Mouse (Mus musculus) gastrocnemius, postnatal 4 days (tissue): ENCODE data around the gene Diras1. TPM values are rescaled to one million over a fixed set of nuclear protein-coding genes. Genes with fewer than 3 reads are reported as not detected.
"Not testable (repeated sequence)": the region's sequence is repeated elsewhere in the genome, so short reads cannot be mapped to it uniquely, and the experiment has no call there.

Experiments used
- DNase-seq, 2 experiments: peaks; one replicate each; pipeline ENCODE4 v3.0.0; 2021 to 2022; ENCODE audit warnings: low spot score in 2 of 2, mixed read lengths in 2 of 2
- total RNA-seq, 2 experiments: library from RNA; stranded (reverse); gene quantifications; 2 replicates each; pipeline ENCODE4 v1.2.3; 2021

Gene Diras1
- total RNA-seq, 2 experiments from 2014 or later = 0.10 TPM; not detected in 1

- peak; percentile 59 to 76 for DNase-seq
These were observed 25.9 kb downstream of the Diras1 start for GRCm38 (mm10) chr10:80999362-81000196.

GRCm38 (mm10) chr10:80998778-80999177 is 26.7 kb downstream of the Diras1 start:
- DNase-seq = no peak

DNA sequence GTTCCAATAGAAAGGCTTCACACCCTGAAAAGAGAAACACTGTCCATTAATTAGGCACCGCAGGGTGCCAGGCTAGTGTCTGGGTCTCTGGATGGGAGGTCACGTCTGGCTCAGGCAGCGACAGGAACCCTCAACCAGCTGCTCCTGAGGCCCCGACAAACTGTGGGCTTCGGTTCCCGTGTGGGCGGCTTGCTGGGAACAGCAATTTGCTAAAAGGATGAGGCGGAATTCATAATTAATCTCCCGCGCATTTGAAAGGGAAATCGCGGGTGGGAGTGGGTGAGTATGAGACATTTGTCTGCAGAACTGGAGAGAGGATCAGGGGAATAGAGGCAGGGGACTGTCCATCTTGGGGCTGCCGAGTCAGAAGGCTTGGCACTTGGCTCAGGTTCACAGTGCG is 27.4 kb downstream of the Diras1 start:
- no peak for DNase-seq

GRCm38 (mm10) chr10:80997332-80997731 is 28.1 kb downstream of the Diras1 start:
- no peak for DNase-seq

- DNase-seq = no peak
These were observed 29.0 kb downstream of the Diras1 start for GRCm38 (mm10) chr10:80996501-80996900.

DNA sequence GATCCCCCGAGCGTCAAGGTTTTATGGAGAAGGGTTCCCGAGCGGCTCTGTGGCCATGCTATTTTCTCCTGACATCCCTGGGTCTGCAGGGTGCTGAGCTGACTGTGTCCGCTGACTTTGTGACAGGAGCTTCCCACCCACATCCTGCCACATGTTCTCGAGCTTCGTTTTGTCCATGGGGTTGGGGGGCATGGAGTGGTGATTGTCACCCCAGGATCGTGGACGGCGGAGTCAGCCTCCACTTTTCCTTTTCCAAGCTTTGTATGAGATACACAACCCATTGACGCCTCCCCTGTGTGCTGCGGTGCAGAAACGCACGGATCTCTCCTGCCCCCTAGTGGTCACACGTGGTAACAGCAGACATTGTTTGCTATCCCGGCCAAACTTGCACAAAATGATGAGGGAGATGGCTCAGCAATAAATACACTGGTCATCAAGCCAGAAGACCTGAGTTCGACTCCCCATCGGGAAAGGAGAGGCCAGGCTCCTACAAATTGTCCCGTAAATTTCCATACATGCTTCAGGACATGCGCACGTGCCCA is 30.3 kb downstream of the Diras1 start:
- DNase-seq = peak; percentile 81 to 83

DNA sequence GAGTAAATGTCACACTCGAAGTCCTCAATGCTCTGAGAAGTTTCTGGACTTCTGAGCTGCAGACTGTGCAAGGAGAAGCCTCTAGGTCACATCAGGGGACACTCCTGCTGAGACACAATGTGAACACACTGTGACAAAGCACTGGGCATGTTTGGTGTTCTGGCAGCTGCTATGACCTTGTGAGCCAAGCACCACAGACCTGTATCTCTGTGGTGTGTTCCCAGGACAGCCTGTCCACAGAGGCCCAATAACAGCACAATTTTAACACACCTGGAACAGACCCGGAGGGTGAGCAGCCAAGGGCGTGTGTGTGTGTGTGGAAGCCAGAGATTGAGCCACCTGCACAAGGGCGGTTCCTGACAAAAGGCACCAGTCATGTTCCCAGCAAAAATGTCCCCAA is 30.8 kb downstream of the Diras1 start:
- no peak for DNase-seq

GRCm38 (mm10) chr10:80993276-80993675 is 32.2 kb downstream of the Diras1 start:
- DNase-seq = no peak

DNA sequence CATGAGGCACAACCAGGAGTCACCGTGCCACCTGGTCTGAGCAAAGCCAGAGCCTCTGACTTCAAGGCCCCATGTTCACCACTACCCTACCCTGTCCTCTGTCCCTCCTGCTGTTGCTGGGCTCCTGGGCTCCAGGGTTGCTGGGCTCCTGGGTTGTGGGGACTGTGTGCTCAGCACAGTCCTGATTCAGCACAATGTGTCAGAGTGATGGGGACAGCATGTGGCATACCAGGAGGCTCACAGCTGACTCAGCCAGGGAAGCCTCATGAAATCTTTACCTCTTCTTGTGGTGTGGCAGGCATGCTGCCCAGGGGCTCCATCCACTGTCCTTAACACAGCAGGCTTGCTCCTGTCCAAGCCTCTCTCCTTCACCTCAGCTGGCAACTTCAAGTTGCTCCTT is 33.5 kb downstream of the Diras1 start:
- DNase-seq = no peak

GRCm38 (mm10) chr10:80991007-80991406 is 34.5 kb downstream of the Diras1 start:
- DNase-seq = no peak

DNA sequence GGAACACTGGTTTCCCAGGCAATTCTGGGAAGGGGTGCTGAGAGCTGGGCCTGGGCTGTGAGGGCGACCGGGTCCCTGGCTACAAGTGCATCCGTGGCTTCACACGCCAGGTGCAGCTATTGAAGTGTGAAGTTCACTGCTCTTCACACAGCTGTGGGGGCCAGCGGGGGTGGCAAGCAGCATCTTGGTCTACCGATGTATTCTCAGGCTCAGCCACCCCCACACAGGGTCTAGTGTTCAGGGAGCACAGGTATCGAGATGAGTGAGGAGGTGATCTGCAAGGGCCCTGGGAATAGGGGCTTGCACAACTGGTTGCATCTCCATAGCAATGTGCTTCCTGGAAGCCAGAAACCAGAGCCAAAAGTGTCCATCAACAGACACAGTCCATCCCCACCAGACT is 35.1 kb downstream of the Diras1 start:
- no peak for DNase-seq

- DNase-seq = not testable (repeated sequence)
These were observed 35.6 kb downstream of the Diras1 start for GRCm38 (mm10) chr10:80989854-80990253.

GRCm38 (mm10) chr10:80989446-80989845 is 36.0 kb downstream of the Diras1 start:
- no peak for DNase-seq

- DNase-seq = peak; percentile 82 to 90
These were observed 37.6 kb downstream of the Diras1 start for GRCm38 (mm10) chr10:80987709-80988441.

DNA sequence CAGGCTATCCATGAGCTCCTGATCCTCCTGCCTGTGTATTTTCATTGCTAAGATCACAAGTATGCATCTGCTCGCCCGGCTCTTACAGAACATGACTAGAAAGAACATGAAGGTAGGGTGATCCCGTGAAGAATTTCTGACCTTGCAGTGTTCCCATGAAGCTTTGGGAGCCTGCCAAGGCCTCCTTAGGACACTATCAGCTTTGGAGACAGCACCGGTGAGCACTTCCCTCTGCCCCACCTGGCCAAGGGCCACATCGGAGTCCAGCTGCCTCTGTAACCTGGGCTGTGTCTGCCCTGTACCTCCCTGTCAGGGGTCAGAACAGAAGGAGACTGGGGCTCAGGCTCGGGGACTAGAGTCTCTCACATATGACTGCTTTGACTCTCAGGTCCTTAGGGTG is 38.7 kb downstream of the Diras1 start:
- DNase-seq = no peak

DNA sequence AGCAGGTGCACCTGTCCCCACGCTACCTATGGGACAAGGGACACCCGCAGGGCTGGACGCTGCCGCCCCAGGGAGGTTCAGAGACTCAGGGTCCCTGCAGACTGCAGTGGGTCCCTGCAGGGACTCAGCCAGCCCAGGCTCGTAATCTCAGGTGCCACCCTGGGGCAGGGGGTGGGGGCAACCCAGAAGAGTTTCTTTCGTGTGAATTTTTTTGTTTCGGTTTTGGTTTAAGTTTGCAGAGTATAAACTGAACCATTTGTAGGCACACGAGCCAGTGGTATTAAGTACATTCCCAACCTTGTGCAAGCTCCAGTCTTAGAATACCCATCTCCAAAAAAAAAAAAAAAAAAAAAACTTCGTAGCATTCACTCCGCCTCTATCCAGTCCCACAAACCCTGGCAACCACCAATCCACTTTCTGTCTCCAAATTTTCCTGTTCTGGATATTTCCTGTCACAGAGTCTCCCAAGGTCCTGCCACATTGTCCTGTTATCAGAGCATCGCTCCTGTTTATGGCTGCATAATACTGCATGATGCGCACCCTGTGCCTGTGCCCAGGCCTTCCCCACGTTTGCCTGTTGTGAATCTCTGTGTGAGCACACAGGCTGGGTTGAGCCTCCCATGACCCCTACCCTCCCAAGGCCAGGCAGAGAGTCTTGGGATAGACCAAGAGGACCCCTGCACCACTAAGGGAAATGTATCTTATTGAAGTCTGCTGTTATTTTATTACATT is 39.3 kb downstream of the Diras1 start:
- no peak for DNase-seq

DNA sequence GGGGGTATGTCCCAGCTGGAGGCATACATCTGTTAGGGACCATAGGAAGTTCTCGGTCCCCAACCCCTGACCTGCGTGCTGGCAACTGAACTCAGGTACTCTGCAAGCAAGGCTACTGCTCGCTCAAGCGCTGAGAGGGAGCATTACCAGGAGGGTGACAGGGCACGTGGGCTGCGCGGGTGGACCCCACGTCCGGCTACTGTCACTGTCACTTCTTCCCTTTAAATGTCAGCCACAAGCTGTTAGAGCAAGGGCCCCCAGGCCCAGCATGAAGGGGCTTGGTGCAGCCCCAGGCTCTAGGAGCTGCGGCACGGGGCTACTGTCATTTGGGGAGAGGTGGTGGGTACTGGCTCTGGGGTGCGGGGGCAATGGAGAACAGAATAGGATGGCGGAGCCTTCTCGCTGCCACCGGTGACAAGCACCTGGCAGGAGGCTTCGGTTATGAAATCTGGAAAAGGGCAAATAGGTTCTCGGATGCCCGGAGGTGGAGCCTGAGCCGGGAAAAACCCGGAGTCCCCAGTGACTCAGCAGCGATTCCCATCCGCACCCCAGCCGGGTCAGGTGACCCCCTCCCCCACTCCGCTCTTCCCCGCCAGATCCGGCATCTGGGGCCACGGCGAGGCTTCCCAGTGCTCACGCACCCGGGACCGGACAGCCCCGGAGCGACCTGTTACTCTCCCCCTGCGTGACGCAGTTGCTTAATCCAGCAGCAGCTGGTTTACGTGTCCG is 40.1 kb downstream of the Diras1 start:
- no peak for DNase-seq

GRCm38 (mm10) chr10:80984223-80984622 is 41.2 kb downstream of the Diras1 start:
- no peak for DNase-seq

DNA sequence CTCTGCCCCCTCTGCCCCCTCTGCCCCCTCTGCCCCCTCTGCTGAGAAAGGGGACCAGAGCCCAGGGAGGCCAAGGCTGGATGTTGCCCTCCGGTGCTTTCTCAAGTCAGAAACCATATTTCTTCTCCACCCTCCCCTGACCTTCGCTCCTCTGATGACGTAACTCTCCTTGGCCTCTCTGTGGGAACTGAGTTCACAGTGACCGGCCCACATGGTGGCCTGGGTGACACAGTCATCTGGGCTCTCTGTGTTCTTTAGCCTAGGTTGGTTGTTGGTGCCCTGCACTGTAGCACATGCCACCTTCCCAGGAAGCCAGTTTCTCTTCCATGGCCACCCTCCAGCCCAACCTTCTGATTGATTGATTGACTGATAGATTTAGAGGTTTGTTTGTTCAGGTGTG is 43.1 kb downstream of the Diras1 start:
- no peak for DNase-seq

- no peak for DNase-seq
These were observed 43.8 kb downstream of the Diras1 start for GRCm38 (mm10) chr10:80981564-80982112.
